Mouse (Mus musculus) kidney, postnatal 10 days (tissue): Measurements from ENCODE around the gene Dntt.

ENCODE experiments used
- DNase-seq: peaks from one replicate; pipeline ENCODE4 v3.0.0; 2021; ENCODE audit warnings: mixed read lengths

The Dntt gene

GRCm38 (mm10) chr19:41029219-41029618, at the start of gene Dntt:
Gene Dntt, plus strand, starts transcription at chr19:41029275.
- DNase-seq: no peak

GRCm38 (mm10) chr19:40980671-40981070, 48.4 kb upstream of the Dntt start:
- no peak for DNase-seq

DNA sequence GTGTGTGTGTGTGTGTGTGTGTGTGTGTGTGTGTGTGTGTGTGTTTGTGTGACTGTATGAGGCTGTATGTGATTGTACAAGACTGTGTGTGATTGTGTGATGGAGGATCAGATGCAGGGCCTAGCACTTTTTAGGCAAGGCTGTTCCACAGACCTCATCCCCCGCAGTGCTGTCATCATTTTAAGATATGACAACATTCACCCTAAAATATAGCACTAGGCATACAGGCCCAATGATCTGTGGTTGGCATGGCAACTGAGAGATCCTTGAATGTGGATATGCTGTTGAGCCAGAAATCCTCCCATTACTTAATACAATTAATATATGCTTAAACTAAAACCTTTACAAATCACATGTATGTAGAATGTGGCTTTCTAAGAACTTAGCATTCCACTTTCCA, 44.5 kb upstream of the Dntt start:
- no peak for DNase-seq

DNA sequence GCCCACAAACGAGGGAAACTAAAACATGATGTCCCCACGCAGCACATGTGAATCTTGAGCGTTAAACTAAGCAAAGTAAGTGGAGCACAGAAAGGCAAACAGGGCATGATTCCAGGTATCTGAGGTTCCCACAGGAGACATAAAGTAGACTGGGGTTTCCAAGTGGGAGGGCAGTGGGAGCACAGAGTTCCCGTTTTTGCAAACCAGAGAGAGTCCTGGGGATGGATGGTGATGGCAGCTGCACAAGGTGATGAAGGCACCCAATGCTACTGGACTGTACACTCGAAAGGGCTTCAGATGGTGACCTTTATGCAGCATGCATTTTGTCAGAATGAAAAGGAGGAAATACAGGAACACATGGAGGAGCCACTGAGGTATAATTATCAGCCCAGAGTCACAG, 40.2 kb upstream of the Dntt start:
- no peak for DNase-seq

DNA sequence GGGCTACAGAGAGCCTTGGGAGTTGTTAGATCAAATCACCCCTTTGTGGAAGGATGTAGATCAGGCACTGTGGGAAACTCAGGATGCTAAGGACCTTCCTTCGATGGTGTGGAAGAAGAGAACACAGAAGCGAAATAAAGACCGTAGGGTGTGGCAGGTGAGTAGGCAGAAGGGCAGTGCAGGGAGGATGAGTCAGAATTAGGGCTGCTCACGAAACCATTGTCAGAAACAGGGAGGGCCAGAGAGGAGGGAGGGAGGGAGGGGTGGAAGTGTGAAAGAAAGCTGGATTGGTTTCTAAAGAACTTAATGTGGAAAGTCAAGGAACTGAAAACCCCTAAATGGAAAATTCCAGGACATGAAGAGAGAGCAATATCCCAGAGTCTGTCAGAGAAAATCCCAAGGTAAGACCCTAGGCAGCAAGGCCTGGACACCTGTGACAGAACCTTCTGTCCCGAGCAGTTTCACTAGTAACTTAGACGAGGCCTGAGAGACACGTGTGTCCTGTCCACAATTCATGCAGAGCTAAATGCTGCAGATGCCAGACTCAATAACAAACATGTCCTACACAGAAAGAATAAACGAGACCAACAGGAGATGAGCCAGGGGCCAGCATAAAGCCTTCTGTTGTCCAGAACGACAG, 39.0 kb upstream of the Dntt start:
- no peak for DNase-seq

GRCm38 (mm10) chr19:40990781-40991343, 38.2 kb upstream of the Dntt start:
- no peak for DNase-seq

GRCm38 (mm10) chr19:40991626-40992025, 37.4 kb upstream of the Dntt start:
- DNase-seq: no peak

- no peak for DNase-seq
Observed at GRCm38 (mm10) chr19:40992096-40992495, 37.0 kb upstream of the Dntt start.

DNA sequence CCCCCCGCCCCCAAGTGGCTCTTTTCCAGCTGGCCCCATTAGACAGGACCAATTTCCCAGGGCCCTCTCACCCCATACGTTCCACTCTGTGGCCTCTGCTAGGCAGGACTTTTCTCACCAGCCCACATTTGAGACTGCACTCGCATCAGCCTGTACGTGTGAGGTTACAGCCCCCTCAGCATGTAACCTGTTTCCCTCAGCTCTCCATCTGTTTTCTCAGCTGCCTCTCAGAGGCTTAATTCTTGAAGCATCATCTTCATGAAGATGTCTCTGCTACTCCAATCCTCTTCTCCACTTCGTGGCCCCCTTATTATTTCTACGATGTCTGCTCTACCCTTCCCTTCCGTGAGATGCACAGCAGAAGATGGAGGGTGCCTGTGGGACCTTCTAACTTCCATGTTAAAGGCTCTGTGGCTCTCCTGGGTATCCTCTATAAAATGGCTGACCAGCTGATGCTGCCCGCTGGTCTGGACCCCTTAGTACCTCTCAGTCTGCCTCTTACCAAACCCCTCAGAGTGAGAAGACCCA, 36.5 kb upstream of the Dntt start:
- DNase-seq: no peak

DNA sequence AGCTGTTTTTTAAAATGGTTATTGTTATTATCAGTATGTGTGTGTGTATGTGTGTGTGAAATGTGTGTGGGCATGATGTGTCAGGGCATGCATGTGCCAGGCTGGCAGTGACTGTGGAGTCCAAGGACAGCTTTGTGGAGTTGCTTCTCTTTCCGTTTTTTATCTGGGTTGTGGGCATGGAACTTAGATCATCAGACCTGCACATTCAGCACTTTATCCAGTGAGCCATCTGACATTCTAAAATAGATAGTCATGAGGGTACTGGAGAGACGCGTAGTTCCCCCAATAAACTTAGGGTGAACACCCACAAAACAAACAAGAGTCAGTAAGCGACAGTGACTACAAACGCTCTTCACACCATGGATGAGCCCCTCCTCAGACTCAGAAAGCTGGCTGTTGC, 35.7 kb upstream of the Dntt start:
- DNase-seq: no peak

GRCm38 (mm10) chr19:40994057-40994585, 35.0 kb upstream of the Dntt start, which contains the start of gene Blnk:
Gene Blnk, minus strand, starts transcription at chr19:40994535.
- peak; percentile 78 for DNase-seq

GRCm38 (mm10) chr19:40994911-40995310, 34.2 kb upstream of the Dntt start:
- no peak for DNase-seq

GRCm38 (mm10) chr19:40995449-40996401, 33.4 kb upstream of the Dntt start:
- DNase-seq: peak; percentile 16

DNA sequence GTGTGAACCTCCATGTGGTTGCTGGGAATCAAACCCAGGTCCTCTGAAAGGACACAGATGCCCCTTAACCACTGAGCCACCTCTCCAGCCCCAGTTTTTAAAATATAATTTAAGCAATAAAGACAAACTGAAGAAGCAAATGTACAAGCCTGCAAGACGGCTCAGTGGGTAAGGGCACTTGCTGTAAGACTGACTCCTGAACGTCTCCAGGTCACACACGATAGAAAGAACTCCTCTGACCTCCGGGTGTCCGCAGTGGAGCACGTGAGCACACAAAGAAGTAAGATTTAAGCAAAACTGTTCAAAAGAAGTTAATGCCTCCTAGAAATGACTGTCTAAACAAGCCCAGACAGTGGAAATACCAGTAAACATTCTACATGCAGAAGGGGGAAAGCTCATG, 32.4 kb upstream of the Dntt start:
- no peak for DNase-seq

DNA sequence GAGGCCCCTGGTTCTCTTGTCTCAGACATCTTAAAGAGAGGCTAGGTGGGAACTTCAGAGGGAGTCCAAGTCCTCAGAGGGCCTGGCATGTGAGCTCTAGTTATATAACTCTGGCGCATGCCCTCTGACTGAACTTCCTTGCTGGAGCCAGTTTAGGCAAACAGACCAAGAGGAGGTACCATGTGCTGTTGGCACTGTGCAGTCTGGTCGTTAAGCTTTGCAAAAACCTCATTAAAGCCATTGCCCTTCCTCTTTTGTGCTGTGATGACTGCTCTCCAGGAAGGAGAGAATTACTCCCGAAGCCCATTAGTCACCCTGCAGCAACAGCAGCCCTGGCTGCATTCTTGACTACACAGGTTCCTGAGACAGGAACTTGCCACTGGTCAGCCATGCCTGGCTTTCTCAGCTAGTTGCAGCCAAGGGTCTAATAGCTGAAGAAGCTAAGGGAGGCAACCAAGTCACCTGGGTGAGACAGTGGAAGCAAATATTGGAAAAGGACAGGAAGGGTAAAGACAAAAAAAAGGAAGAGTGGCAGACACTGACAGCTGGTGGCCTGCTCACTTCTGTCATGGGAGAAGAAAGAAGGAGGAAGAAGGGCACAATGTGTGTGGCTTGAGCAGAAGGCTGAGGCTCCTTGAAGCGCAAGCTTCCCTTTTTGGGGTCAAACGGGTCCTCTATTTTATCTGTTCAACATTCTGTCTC, 30.5 kb upstream of the Dntt start:
- DNase-seq: peak; percentile 52

- DNase-seq: no peak
Observed at GRCm38 (mm10) chr19:40999569-40999968, 29.5 kb upstream of the Dntt start.

GRCm38 (mm10) chr19:41003694-41004315, 25.3 kb upstream of the Dntt start:
- DNase-seq: no peak

- DNase-seq: no peak
Observed at GRCm38 (mm10) chr19:41006621-41007020, 22.5 kb upstream of the Dntt start.

GRCm38 (mm10) chr19:41007326-41007725, 21.7 kb upstream of the Dntt start:
- no peak for DNase-seq

DNA sequence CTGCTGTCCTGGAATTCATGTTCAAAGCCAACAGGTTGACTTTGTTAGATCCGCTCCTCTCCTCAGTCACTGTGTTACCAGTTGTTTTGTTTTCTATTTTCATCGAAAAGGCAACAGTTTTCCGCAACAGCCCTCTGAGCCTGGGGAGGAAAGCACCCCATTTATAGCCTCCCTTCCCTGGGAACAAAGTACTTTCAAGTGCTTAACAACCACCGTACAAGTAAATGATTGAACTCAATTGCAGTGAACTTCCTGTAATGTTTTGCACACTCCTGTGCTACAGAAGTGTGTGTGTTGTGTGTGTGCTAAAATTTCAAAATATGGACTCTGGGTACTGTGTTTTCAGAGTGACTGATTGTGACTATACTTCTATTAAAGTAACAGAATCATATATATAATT, 21.3 kb upstream of the Dntt start:
- no peak for DNase-seq

DNA sequence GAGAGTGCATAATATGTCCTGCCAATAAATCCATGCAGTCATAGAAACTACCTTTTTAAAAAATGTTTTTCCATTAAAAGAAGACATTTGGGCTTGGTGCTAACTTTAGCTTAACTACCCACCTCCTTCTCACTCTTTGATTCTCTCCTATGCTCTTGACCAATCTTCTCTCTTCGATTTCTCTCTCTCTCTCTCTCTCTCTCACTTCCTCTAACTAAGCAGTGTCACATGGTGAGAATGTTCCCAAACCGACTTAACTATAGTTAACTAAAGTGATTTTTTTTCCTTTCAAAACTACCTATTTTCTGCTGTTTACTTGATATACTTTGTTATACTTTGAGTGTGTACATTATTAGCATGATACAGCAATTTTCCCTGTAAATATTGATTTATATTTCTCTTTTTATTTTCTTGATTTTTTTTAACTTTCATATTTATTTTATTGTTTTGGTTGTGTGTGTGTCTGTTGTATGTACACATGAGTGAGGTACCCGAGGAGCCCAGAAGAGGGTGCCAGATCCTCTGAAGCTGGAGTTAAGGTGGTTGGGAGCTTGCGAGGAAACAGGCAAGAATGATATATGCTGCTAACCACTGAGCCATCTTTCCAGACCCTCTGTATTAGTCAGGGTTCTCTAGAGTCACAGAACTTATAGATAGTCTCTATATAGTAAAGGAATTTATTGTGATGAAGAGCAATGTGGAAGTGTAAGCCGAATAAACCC, 20.2 kb upstream of the Dntt start:
- no peak for DNase-seq
